Mouse (Mus musculus) neural tube, embryonic 12.5 days (tissue): ENCODE measurements at regions not wholly inside any gene's neighbourhood (a gene's known extent, or its start where the extent isn't known, plus 50 kb on each side); places are given as distances from the start of the nearest gene placed in this dataset.

Source experiments
- ATAC-seq: fragments of 200-750 bp; cut with Nextera tagmentation; 2 replicates; pipeline ENCODE4 v1.8.0; 2017; ENCODE audit warnings: low read depth, mild to moderate bottlenecking, moderate TSS enrichment, moderate library complexity; ENCODE audit not compliant: low FRiP score
- H3K27ac ChIP-seq: fragments of 300-500 bp; sonication (generic); 2 replicates; pipeline ENCODE4 v1.5.1; 2016
- H3K27me3 ChIP-seq: fragments of 300-500 bp; sonication (generic); replicated peaks from 2 replicates; pipeline ENCODE4 v1.6.1; 2016; ENCODE audit warnings: mild to moderate bottlenecking
- H3K36me3 ChIP-seq: fragments of 300-500 bp; sonication (generic); 2 replicates; pipeline ENCODE4 v1.6.1; 2016; ENCODE audit warnings: mild to moderate bottlenecking
- H3K4me1 ChIP-seq: fragments of 300-500 bp; sonication (generic); 2 replicates; pipeline ENCODE4 v1.6.1; 2016
- H3K4me2 ChIP-seq: fragments of 300-500 bp; sonication (generic); replicated peaks from 2 replicates; pipeline ENCODE4 v1.6.1; 2016; ENCODE audit warnings: mild to moderate bottlenecking
- H3K4me3 ChIP-seq: fragments of 300-500 bp; sonication (generic); 2 replicates; pipeline ENCODE4 v1.5.1; 2016
- H3K9ac ChIP-seq: fragments of 300-500 bp; sonication (generic); 2 replicates; pipeline ENCODE4 v1.6.1; 2016; ENCODE audit warnings: mild to moderate bottlenecking
- H3K9me3 ChIP-seq: fragments of 300-500 bp; sonication (generic); 2 replicates; pipeline ENCODE4 v1.6.1; 2016; ENCODE audit warnings: mild to moderate bottlenecking
- WGBS: fragments of 180-500 bp; shearing (Covaris S2); methylation state at CpG from one replicate; pipeline ENCODE4 v1.1.7; 2016; 5-methylcytosine and 5-hydroxymethylcytosine counted together

DNA sequence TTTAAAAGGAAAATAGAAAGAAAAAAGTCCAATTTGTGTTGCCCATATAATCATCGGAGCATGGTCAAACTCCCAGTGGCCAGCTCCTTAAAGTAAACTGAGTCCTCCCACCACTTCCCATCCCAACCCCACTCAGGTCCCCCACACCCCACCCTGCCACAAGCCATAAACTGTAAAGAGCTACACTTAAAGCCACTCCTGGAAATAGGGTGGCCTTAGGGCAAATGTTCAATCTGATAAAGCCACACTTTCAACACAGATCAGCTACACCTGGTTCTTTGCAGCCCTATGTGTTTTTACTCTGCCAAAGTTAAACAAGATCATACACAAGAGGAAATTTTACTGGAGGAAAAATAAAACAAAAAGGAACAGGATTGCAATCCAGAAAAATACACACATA, 809.4 kb upstream of the Gm28269 start:
- no peak overlapping the region for H3K27ac ChIP-seq
- no peaks in the 10 kb centered on the region for H3K27me3 ChIP-seq
- H3K9ac ChIP-seq, result no peak overlapping the region
- no peaks in the 10 kb centered on the region for H3K4me1 ChIP-seq
- no peak overlapping the region for H3K4me2 ChIP-seq
- H3K4me3 ChIP-seq, result no peak overlapping the region
- no peak for ATAC-seq
- H3K9me3 ChIP-seq, result no peaks in the 10 kb centered on the region
- WGBS, result 92% methylated on average over 1 of the region's 1 CpGs
- no peaks in the 10 kb centered on the region for H3K36me3 ChIP-seq

DNA sequence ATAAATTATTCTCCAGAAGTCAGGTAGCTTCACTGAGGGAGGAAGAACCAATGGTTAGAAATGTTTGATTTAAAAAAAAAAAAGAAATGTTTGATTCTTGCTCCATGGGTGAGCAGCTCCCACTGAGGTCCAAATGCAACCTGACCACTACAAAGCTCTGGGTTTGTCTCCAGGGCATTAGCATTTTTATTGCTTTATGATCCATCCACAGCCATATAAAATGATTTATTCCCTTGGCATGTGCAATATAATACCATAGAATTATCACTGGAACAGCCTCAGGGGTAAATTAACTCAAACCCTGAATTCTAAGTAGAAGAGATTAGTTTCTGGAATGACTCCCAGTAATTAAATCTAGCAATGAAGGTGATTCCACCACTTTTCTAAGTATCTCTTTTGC, 805.2 kb upstream of the Gm28269 start:
- Histone ChIP-seq H3K4me3 (no peak overlapping the region), H3K4me2 (no peak overlapping the region), H3K9ac (no peak overlapping the region), H3K27me3 (no peaks in the 10 kb centered on the region), H3K27ac (no peak overlapping the region), H3K36me3 (no peaks in the 10 kb centered on the region), H3K4me1 (no peaks in the 10 kb centered on the region), H3K9me3 (no peaks in the 10 kb centered on the region)
- 0 out of 2 replicates have a peak, but pooled peaks have one; percentile 44 for ATAC-seq
